Mouse (Mus musculus): ENCODE data around the gene Tll1. TPM values are rescaled to one million over a fixed set of nuclear protein-coding genes. Genes with fewer than 3 reads are reported as not detected.

Tll1 gene
- polyA plus RNA-seq, 1 experiment = 0.54 TPM

DNA sequence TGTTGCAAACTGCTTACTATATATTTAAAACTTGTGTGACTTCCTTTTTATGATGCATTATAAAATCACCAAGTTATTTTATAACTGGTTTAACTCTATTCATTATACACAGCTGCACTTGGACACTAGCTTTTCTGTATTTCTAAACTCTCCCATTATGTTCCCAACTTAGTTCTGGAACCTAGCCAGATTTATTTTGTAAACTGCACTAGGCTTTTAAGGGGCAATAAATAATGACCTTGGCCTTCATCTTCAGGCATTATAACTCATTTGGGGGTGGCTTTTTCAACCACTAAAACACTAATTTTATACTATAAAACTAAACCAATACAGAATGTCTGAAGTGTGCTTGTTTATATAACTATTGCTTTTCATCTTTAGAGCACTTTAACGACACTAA, 8.8 kb upstream of the Tll1 start:
- Histone ChIP-seq H3K27ac (ENCODE audit: insufficient read depth, low read length) (no peak overlapping the region), H3K36me3 (ENCODE audit: control insufficient read depth, insufficient read depth, low read length, poor library complexity, severe bottlenecking) (no peaks in the 10 kb centered on the region), H3K9ac (ENCODE audit: low read depth, poor library complexity, severe bottlenecking) (no peak overlapping the region), H3K27me3 (ENCODE audit: control insufficient read depth, insufficient read depth, low read length, poor library complexity, severe bottlenecking) (no peaks in the 10 kb centered on the region), H3K9me3 (replicated peaks; ENCODE audit: control insufficient read depth, insufficient read depth, low read length, poor library complexity, severe bottlenecking) (peaks cover 5% of the 10 kb centered on the region), H3K4me3 (ENCODE audit: low read depth, low read length) (no peak overlapping the region), H3K4me1 (ENCODE audit: control insufficient read depth, insufficient read depth, low read length) (no peaks in the 10 kb centered on the region)
- TF ChIP-seq POLR2A (IDR thresholded peaks at IDR 0.05; ENCODE audit: insufficient read depth, low read length) = no peak
- no peak for TF ChIP-seq EP300 (IDR thresholded peaks at IDR 0.05; ENCODE audit: insufficient read depth, low read depth, low read length)
- TF ChIP-seq CTCF (IDR thresholded peaks at IDR 0.05; ENCODE audit: low read depth, low read length) = no peak

GRCm38 (mm10) chr8:64206411-64206861, 365 bp upstream of the Tll1 start:
- Histone ChIP-seq H3K4me3 (ENCODE audit: low read depth, low read length) (peak overlapping the region; percentile 38; the same call in 1 of the 2 replicates), H3K9ac (ENCODE audit: low read depth, poor library complexity, severe bottlenecking) (peak overlapping the region; percentile 56; the same call in 1 of the 2 replicates), H3K4me1 (ENCODE audit: control insufficient read depth, insufficient read depth, low read length) (no peaks in the 10 kb centered on the region), H3K9me3 (replicated peaks; ENCODE audit: control insufficient read depth, insufficient read depth, low read length, poor library complexity, severe bottlenecking) (no peaks in the 10 kb centered on the region), H3K27ac (ENCODE audit: insufficient read depth, low read length) (no peak overlapping the region), H3K36me3 (ENCODE audit: control insufficient read depth, insufficient read depth, low read length, poor library complexity, severe bottlenecking) (no peaks in the 10 kb centered on the region), H3K27me3 (ENCODE audit: control insufficient read depth, insufficient read depth, low read length, poor library complexity, severe bottlenecking) (peaks cover 25% of the 10 kb centered on the region)
- TF ChIP-seq EP300 (IDR thresholded peaks at IDR 0.05; ENCODE audit: insufficient read depth, low read depth, low read length) (no peak), POLR2A (IDR thresholded peaks at IDR 0.05; ENCODE audit: insufficient read depth, low read length) (no peak), CTCF (IDR thresholded peaks at IDR 0.05; ENCODE audit: low read depth, low read length) (no peak)

- TF ChIP-seq POLR2A (IDR thresholded peaks at IDR 0.05; ENCODE audit: insufficient read depth, low read length) = no peak
- H3K27me3 ChIP-seq (ENCODE audit: control insufficient read depth, insufficient read depth, low read length, poor library complexity, severe bottlenecking) = peaks cover 27% of the 10 kb centered on the region
- no peaks in the 10 kb centered on the region for H3K9me3 ChIP-seq (replicated peaks; ENCODE audit: control insufficient read depth, insufficient read depth, low read length, poor library complexity, severe bottlenecking)
- no peaks in the 10 kb centered on the region for H3K4me1 ChIP-seq (ENCODE audit: control insufficient read depth, insufficient read depth, low read length)
- H3K4me3 ChIP-seq (ENCODE audit: low read depth, low read length) = peak overlapping the region; percentile 67
- H3K36me3 ChIP-seq (ENCODE audit: control insufficient read depth, insufficient read depth, low read length, poor library complexity, severe bottlenecking) = no peaks in the 10 kb centered on the region
- H3K9ac ChIP-seq (ENCODE audit: low read depth, poor library complexity, severe bottlenecking) = peak overlapping the region; percentile 56
- no peak overlapping the region for H3K27ac ChIP-seq (ENCODE audit: insufficient read depth, low read length)
Measured at GRCm38 (mm10) chr8:64205321-64206023, 599 bp downstream of the Tll1 start.

- Histone ChIP-seq H3K27ac (ENCODE audit: insufficient read depth, low read length) (no peak overlapping the region), H3K9me3 (replicated peaks; ENCODE audit: control insufficient read depth, insufficient read depth, low read length, poor library complexity, severe bottlenecking) (no peaks in the 10 kb centered on the region), H3K27me3 (ENCODE audit: control insufficient read depth, insufficient read depth, low read length, poor library complexity, severe bottlenecking) (peaks cover 27% of the 10 kb centered on the region), H3K4me1 (ENCODE audit: control insufficient read depth, insufficient read depth, low read length) (no peaks in the 10 kb centered on the region), H3K9ac (ENCODE audit: low read depth, poor library complexity, severe bottlenecking) (peak overlapping the region; percentile 56), H3K36me3 (ENCODE audit: control insufficient read depth, insufficient read depth, low read length, poor library complexity, severe bottlenecking) (no peaks in the 10 kb centered on the region), H3K4me3 (ENCODE audit: low read depth, low read length) (peak overlapping the region; percentile 67)
- no peak for TF ChIP-seq POLR2A (IDR thresholded peaks at IDR 0.05; ENCODE audit: insufficient read depth, low read length)
- no peak for TF ChIP-seq EP300 (IDR thresholded peaks at IDR 0.05; ENCODE audit: insufficient read depth, low read depth, low read length)
- no peak for TF ChIP-seq CTCF (IDR thresholded peaks at IDR 0.05; ENCODE audit: low read depth, low read length)
Measured at GRCm38 (mm10) chr8:64204801-64205311, 1.2 kb downstream of the Tll1 start.

DNA sequence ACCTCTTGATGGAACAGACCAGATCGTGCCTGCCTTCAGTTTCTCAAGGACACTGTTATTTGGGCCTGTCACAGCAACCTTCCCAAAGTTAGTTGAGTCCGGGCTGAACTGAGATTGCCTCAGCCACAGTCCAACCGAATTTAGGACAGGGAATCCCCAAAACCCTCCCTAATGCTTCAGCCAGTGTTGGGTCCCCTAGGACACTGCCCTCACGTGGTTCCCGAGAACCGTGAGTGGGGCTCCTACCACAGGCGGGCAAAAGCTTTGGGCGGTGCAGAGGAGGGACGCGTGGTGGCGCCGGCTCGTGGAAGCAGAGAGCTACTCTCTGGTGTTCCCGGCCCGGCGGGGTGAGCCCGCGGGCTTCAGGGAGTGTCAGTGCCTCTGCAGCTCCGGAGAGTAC, 1.9 kb downstream of the Tll1 start:
- H3K9ac ChIP-seq (ENCODE audit: low read depth, poor library complexity, severe bottlenecking) = no peak overlapping the region
- H3K27me3 ChIP-seq (ENCODE audit: control insufficient read depth, insufficient read depth, low read length, poor library complexity, severe bottlenecking) = peaks cover 27% of the 10 kb centered on the region
- no peaks in the 10 kb centered on the region for H3K36me3 ChIP-seq (ENCODE audit: control insufficient read depth, insufficient read depth, low read length, poor library complexity, severe bottlenecking)
- H3K4me1 ChIP-seq (ENCODE audit: control insufficient read depth, insufficient read depth, low read length) = no peaks in the 10 kb centered on the region
- TF ChIP-seq POLR2A (IDR thresholded peaks at IDR 0.05; ENCODE audit: insufficient read depth, low read length) (no peak), EP300 (IDR thresholded peaks at IDR 0.05; ENCODE audit: insufficient read depth, low read depth, low read length) (no peak), CTCF (IDR thresholded peaks at IDR 0.05; ENCODE audit: low read depth, low read length) (peak; percentile 16)
- H3K27ac ChIP-seq (ENCODE audit: insufficient read depth, low read length) = no peak overlapping the region
- H3K4me3 ChIP-seq (ENCODE audit: low read depth, low read length) = peak overlapping the region; percentile 28
- H3K9me3 ChIP-seq (replicated peaks; ENCODE audit: control insufficient read depth, insufficient read depth, low read length, poor library complexity, severe bottlenecking) = no peaks in the 10 kb centered on the region

GRCm38 (mm10) chr8:64198326-64198725, 7.7 kb downstream of the Tll1 start:
- no peaks in the 10 kb centered on the region for H3K9me3 ChIP-seq (replicated peaks; ENCODE audit: control insufficient read depth, insufficient read depth, low read length, poor library complexity, severe bottlenecking)
- peaks cover 2% of the 10 kb centered on the region; the same call in 1 of the 2 replicates for H3K27me3 ChIP-seq (ENCODE audit: control insufficient read depth, insufficient read depth, low read length, poor library complexity, severe bottlenecking)
- H3K36me3 ChIP-seq (ENCODE audit: control insufficient read depth, insufficient read depth, low read length, poor library complexity, severe bottlenecking) = no peaks in the 10 kb centered on the region
- no peak overlapping the region for H3K4me3 ChIP-seq (ENCODE audit: low read depth, low read length)
- no peaks in the 10 kb centered on the region for H3K4me1 ChIP-seq (ENCODE audit: control insufficient read depth, insufficient read depth, low read length)
- no peak overlapping the region for H3K9ac ChIP-seq (ENCODE audit: low read depth, poor library complexity, severe bottlenecking)
- TF ChIP-seq CTCF (IDR thresholded peaks at IDR 0.05; ENCODE audit: low read depth, low read length) (no peak), EP300 (IDR thresholded peaks at IDR 0.05; ENCODE audit: insufficient read depth, low read depth, low read length) (no peak), POLR2A (IDR thresholded peaks at IDR 0.05; ENCODE audit: insufficient read depth, low read length) (no peak)
- no peak overlapping the region for H3K27ac ChIP-seq (ENCODE audit: insufficient read depth, low read length)
